Mouse (Mus musculus) embryonic facial prominence, embryonic 11.5 days (tissue): ENCODE measurements around the gene Neb. TPM values are rescaled to one million over a fixed set of nuclear protein-coding genes. Genes with fewer than 3 reads are reported as not detected.
"Not testable (repeated sequence)": the region's sequence is repeated elsewhere in the genome, so short reads cannot be mapped to it uniquely, and the experiment has no call there.

Source experiments
- ATAC-seq: fragments of 200-750 bp; cut with Nextera tagmentation; replicated peaks from 2 replicates; pipeline ENCODE4 v1.8.0; 2017; ENCODE audit warnings: low read depth; ENCODE audit not compliant: insufficient number of reproducible peaks, low FRiP score, low TSS enrichment
- DNase-seq: peaks from one replicate; pipeline ENCODE4 v3.0.0-alpha.2; 2015; ENCODE audit warnings: low spot score
- H3K27ac ChIP-seq: fragments of 300-500 bp; sonication (generic); replicated peaks from 2 replicates; pipeline ENCODE4 v1.5.1; 2014; ENCODE audit warnings: mild to moderate bottlenecking, low read depth, low read length, control low read depth
- H3K27me3 ChIP-seq: fragments of 300-500 bp; sonication (generic); 2 replicates; pipeline ENCODE4 v1.6.1; 2014; ENCODE audit warnings: mild to moderate bottlenecking, low read length, moderate library complexity, mixed read lengths; ENCODE audit not compliant: control insufficient read depth, insufficient read depth
- H3K36me3 ChIP-seq: fragments of 300-500 bp; sonication (generic); replicated peaks from 2 replicates; pipeline ENCODE4 v1.6.1; 2014; ENCODE audit warnings: low read depth, mild to moderate bottlenecking, low read length, moderate library complexity, mixed read lengths; ENCODE audit not compliant: control insufficient read depth, insufficient read depth
- H3K4me1 ChIP-seq: fragments of 300-500 bp; sonication (generic); 2 replicates; pipeline ENCODE4 v1.6.1; 2014; ENCODE audit warnings: low read length, mixed read lengths; ENCODE audit not compliant: control insufficient read depth, insufficient read depth
- H3K4me2 ChIP-seq: fragments of 300-500 bp; sonication (generic); 2 replicates; pipeline ENCODE4 v1.6.1; 2014; ENCODE audit warnings: low read depth, mild to moderate bottlenecking, control low read depth, low read length, moderate library complexity
- H3K4me3 ChIP-seq: fragments of 300-500 bp; sonication (generic); 2 replicates; pipeline ENCODE4 v1.5.1; 2014; ENCODE audit warnings: low read depth, low read length, control low read depth
- H3K9ac ChIP-seq: fragments of 300-500 bp; sonication (generic); replicated peaks from 2 replicates; pipeline ENCODE4 v1.6.1; 2014; ENCODE audit warnings: mild to moderate bottlenecking, control low read depth, low read length
- H3K9me3 ChIP-seq: fragments of 300-500 bp; sonication (generic); replicated peaks from 2 replicates; pipeline ENCODE4 v1.6.1; 2016; ENCODE audit warnings: mild to moderate bottlenecking, low read length, inconsistent platforms, mixed read lengths; ENCODE audit not compliant: control insufficient read depth
- WGBS: fragments of 180-500 bp; shearing (Covaris S2); extraction: QIAGEN DNeasy Blood & Tissue Kit; methylation state at CpG from one replicate; pipeline ENCODE4 v1.1.7; 2014; 5-methylcytosine and 5-hydroxymethylcytosine counted together
- polyA plus RNA-seq: library from polyadenylated mRNA; unstranded; fragments of >200 nt; fragmentation: Nextera tagmentation; extraction: Ambion mirVana; gene quantifications from 2 replicates; pipeline ENCODE4 v1.2.1, GENCODE M21; 2014

Gene Neb
- polyA plus RNA-seq, 1 experiment from 2014 or later = 7.2 TPM

DNA sequence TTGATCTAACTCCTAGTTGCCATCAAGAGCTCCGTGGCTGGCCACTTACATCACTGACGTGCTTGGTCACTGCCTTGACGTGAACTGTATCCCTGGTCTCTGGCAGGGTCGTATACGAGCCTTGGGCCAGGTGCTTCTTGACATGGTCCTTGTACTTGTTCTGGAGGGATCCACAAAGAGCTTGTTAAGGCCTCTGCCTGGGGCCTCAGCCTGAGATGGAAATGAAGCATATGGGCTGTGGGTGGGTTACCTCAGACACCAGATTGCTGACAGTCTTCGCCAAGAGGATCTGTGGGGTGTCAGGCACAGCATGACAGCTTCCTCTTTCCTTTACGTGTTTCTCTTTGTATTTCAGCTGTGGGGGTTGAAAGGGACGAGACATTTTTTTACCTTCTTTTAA lies 201.7 kb downstream of the Neb start:
- Histone ChIP-seq H3K4me1 (no peaks in the 10 kb centered on the region), H3K4me2 (no peak overlapping the region), H3K9ac (no peak overlapping the region), H3K4me3 (no peak overlapping the region), H3K9me3 (no peaks in the 10 kb centered on the region), H3K27ac (no peak overlapping the region), H3K27me3 (no peaks in the 10 kb centered on the region), H3K36me3 (no peaks in the 10 kb centered on the region)
- 81% methylated on average over 8 of the region's 8 CpGs for whole genome bisulfite sequencing
- DNase-seq = no peak
- no peak for ATAC-seq

- H3K4me2 ChIP-seq = no peak overlapping the region
- H3K4me1 ChIP-seq = no peaks in the 10 kb centered on the region
- no peak for DNase-seq
- 93% methylated on average over 4 of the region's 4 CpGs for WGBS
- no peak for ATAC-seq
- H3K27me3 ChIP-seq = no peaks in the 10 kb centered on the region
- no peaks in the 10 kb centered on the region for H3K9me3 ChIP-seq
- no peak overlapping the region for H3K4me3 ChIP-seq
- no peaks in the 10 kb centered on the region for H3K36me3 ChIP-seq
- no peak overlapping the region for H3K9ac ChIP-seq
- no peak overlapping the region for H3K27ac ChIP-seq
Measured at GRCm38 (mm10) chr2:52174951-52175350, 203.3 kb downstream of the Neb start.

GRCm38 (mm10) chr2:52169243-52170005 lies 208.8 kb downstream of the Neb start:
- no peak overlapping the region for H3K27ac ChIP-seq
- no peak overlapping the region for H3K9ac ChIP-seq
- WGBS = 82% methylated on average over 7 of the region's 7 CpGs
- no peaks in the 10 kb centered on the region for H3K9me3 ChIP-seq
- H3K4me1 ChIP-seq = no peaks in the 10 kb centered on the region
- H3K4me2 ChIP-seq = no peak overlapping the region
- no peaks in the 10 kb centered on the region for H3K36me3 ChIP-seq
- H3K27me3 ChIP-seq = no peaks in the 10 kb centered on the region
- no peak overlapping the region for H3K4me3 ChIP-seq
- ATAC-seq (no peak), DNase-seq (no peak)

DNA sequence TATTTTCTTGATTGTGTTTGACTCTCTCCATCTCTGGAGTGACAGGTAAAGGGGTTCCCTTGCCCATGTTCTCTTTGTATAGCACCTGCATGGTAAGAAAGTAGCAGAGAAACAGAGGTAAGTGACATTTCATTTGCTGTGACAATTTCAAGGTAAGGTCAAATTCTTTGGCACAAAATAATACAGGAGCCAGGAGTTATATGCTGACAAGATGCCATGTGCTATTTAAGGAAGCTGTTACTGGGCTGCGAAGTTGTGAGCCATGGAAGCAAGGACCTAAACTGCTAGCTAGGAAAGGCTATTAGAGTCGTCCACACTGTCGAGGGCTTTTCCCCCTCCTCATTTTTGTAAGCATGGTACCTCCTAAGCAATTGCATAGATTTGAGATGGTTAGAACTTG lies 225.2 kb downstream of the Neb start:
- Histone ChIP-seq H3K36me3 (no peaks in the 10 kb centered on the region), H3K27me3 (no peaks in the 10 kb centered on the region), H3K9ac (no peak overlapping the region), H3K27ac (no peak overlapping the region), H3K4me1 (no peaks in the 10 kb centered on the region), H3K9me3 (no peaks in the 10 kb centered on the region), H3K4me2 (no peak overlapping the region), H3K4me3 (no peak overlapping the region)
- ATAC-seq = no peak
- DNase-seq = no peak
- 86% methylated on average over 3 of the region's 3 CpGs for WGBS

DNA sequence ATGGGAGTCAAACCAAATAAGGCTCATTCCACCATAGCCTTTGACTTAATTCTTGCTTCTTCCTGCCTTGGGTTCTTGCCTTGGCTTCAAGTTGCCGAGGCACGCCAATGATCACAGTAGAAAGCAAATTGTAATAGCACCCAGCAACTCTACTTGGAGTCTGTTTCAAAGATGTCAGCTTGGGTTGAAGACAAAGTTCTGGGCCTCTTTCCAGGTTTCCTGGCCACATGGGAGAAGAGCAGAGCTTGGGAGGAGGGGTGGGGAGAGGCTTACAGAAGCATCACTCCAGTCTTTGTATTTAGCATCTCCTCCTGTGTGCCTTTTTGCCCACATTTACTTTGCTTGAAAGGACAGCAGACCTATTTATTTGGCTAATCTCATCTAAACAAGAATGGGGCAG lies 244.9 kb downstream of the Neb start:
- no peaks in the 10 kb centered on the region for H3K36me3 ChIP-seq

DNA sequence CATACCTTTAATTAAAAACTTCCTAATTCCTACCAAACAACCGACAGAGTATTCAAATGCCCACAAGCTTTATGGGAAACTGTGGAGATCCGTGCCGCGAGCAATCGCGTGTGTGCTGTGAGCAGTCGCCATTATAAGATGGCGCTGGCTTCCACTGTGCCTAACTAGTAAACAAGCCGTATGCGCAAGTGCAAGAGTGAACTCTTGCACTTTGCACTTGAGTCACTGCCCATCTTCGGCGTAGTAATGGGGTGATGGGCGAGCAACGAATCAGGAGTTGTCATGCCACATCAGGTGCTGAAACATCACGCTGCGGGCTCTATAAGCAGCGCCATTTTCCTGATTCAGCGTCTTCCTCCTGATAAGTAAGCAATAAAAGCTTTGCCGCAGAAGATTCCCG lies 246.9 kb downstream of the Neb start:
- not testable (repeated sequence) for ATAC-seq, H3K27me3 ChIP-seq, H3K9me3 ChIP-seq, H3K36me3 ChIP-seq, H3K4me1 ChIP-seq, DNase-seq, H3K4me3 ChIP-seq, H3K9ac ChIP-seq, H3K4me2 ChIP-seq, H3K27ac ChIP-seq
- 95% methylated on average over 20 of the region's 20 CpGs for WGBS

More for the DNA sequence above, 244.9 kb downstream of the Neb start:
- Histone ChIP-seq H3K4me1 (no peaks in the 10 kb centered on the region), H3K4me2 (no peak overlapping the region), H3K9me3 (no peaks in the 10 kb centered on the region), H3K4me3 (no peak overlapping the region), H3K27ac (no peak overlapping the region), H3K27me3 (no peaks in the 10 kb centered on the region), H3K9ac (no peak overlapping the region)
- DNase-seq (no peak), ATAC-seq (no peak)
- 100% methylated on average over 2 of the region's 2 CpGs for WGBS

- H3K27me3 ChIP-seq = no peaks in the 10 kb centered on the region
- H3K9me3 ChIP-seq = no peaks in the 10 kb centered on the region
- DNase-seq = peak; percentile 60
- no peak overlapping the region for H3K27ac ChIP-seq
- no peak for ATAC-seq
- peaks cover 26% of the 10 kb centered on the region for H3K36me3 ChIP-seq
- H3K4me1 ChIP-seq = no peaks in the 10 kb centered on the region
- no peak overlapping the region for H3K9ac ChIP-seq
- 41% methylated on average over 1 of the region's 1 CpGs for WGBS
- H3K4me3 ChIP-seq = no peak overlapping the region
- no peak overlapping the region for H3K4me2 ChIP-seq
Measured at GRCm38 (mm10) chr2:52114086-52114485, 264.2 kb downstream of the Neb start.
